Mouse (Mus musculus) liver, adult 10 weeks (tissue): ENCODE measurements around the gene Gm10322. TPM values are rescaled to one million over a fixed set of nuclear protein-coding genes. Genes with fewer than 3 reads are reported as not detected.

Experiments
- polyA plus RNA-seq: library from polyadenylated mRNA; stranded (reverse); fragments of 350-450 nt; fragmentation: Illumina TruSeq; extraction: RNeasy Lipid Tissue Mini Kit (QIAGEN cat#74804); gene quantifications from one replicate; pipeline ENCODE4 v1.2.3, GENCODE M21; 2014; ENCODE audit warnings: low read depth, low replicate concordance

The Gm10322 gene
- polyA plus RNA-seq = not detected

DNA sequence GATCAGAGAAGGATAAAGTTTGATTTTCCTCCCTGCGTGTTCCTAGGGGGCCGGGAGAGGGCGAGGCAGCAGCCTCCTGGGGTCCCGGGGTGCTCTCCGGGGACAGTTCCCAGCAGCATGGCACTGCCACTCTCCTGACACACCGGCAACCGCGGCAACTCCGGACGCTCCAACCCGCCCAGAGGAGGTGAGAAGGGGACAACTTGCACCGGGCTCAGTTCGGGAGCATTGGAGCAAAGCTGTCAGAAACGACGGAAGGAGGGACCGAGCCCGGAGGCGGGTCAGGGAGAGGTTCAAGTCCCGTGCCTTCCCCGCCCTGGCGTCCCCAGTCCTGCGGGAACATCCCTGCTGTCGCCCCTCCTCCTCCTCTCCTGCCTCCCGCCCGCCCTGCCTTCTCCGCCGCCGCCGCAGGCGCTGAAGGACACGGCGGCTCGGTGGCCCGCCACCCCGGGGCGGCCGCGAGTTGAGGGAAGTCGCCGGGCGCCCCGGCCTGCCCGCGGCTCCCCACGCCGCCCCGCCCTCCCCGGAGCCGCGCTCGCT is at the start of gene Gm10322:
Gene Gm10322 (plus strand): TSS at position 83 of the 540 bp plus-strand sequence.

DNA sequence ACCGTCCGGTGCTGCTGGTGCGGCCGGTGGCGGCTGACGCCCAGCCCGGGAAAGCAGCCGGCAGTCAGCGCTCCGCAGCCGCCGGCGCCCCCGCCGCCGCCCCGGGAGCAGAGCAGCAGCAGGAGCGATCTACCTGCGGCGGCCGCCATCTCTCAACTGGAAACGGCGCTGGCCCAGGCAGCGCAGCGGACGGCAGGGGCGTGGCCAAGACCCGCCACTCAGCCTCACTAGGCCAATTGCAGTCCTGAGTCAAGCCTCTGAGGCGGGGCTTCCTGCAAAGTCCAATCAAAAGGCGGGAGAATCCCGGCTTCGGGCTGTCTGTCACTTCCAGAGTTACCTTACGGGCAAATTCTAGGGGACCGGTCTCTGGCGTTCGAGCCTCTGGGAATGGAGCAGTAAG is 659 bp downstream of the Gm10322 start, which contains the start of gene Mcu:
Gene Mcu (minus strand): TSS at position 171 of the 400 bp plus-strand sequence.

Other genes starting within 250 kb of the Gm10322 start
- gene Gm10273, start 220.4 kb upstream of the Gm10322 start, polyA plus RNA-seq = 5.6 TPM
- 33.7 TPM for gene Pla2g12b, start 212.4 kb upstream of the Gm10322 start, polyA plus RNA-seq
- gene Oit3, start 174.3 kb upstream of the Gm10322 start, polyA plus RNA-seq = 10.0 TPM
- 16.9 TPM for gene Mcu, start 629 bp downstream of the Gm10322 start, polyA plus RNA-seq
- 16.1 TPM for gene Micu1, start 86.4 kb downstream of the Gm10322 start, polyA plus RNA-seq